Comparison of ENCODE assay signal across 35 mouse cellular contexts in the genomic region with DNA sequence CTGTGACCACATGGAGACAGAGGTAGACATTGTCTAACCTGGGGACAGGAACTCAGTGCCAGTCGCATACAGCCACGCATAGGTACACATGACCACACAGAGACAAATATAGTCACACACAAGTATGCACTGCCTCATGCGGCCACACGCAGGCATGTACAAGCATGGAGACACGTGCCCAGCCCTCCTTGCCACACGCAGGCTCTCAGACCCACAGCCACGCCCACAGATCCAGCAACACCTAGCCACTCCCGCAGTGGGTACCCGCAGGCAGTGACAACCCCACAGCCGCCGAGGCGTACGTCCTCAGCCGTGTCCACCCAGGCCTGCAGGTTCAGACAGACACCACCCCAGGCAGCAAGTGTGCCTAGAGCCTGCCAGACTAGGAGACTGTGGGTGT. TPM values are rescaled to one million over a fixed set of nuclear protein-coding genes. Genes with fewer than 3 reads are reported as not detected.
DNase-seq lines count a peak whose midpoint lies in the region; ATAC-seq and TF ChIP-seq lines count a peak whose summit lies in the region.
"Had no signal": no experiment of that assay in that cellular context is flagged by ENCODE, and none has a peak within 500 bp of the region (broad histone marks: within the 10 kb centered on the region; RNA-seq: fewer than 3 reads in every experiment).

No protein-coding gene starts in this region.

- TF ChIP-seq POLR2A in CH12.LX (IDR thresholded peaks at IDR 0.05; ENCODE audit: low read depth, low read length) = no peak

- dilution Hi-C loops in CH12.LX (cut with MboI; ENCODE audit: extremely low pct_ligation_motif_present, extremely low pct_unique_long_range_greater_than_20kb, low sequenced_read_pairs) = no loop called here

- DNase-seq in heart, adult 11 months = peak; percentile 86
- DNase-seq in heart, adult 9 months (ENCODE audit: low spot score in 2 of 2) = no peak
- peak; percentile 21 for DNase-seq in lung, postnatal 0 days (ENCODE audit: low spot score)
- no peak for DNase-seq in lung, postnatal 10 days
- DNase-seq in CH12.LX (ENCODE audit: extremely low read depth) = no peak
- DNase-seq in stomach, postnatal 0 days (ENCODE audit: low spot score) = peak; percentile 70
- DNase-seq in right cerebral cortex, postnatal 36 days (ENCODE audit: low spot score in 2 of 2) = no peak
- DNase-seq in kidney, postnatal 4 days = no peak
- DNase-seq: adrenal gland, adult 2 months; cerebellum, adult 2 months; cerebellum, postnatal 14 days; gastrocnemius, postnatal 14 days; heart, postnatal 36 days; kidney, adult 9 months; kidney, postnatal 36 days; layer of hippocampus, postnatal 36 days; lung, embryonic 14.5 days; right cerebral cortex, adult 18-20 months; right cerebral cortex, postnatal 4 days; thymus, postnatal 14 days had no signal

- H3K4me1 ChIP-seq in lung, postnatal 0 days (ENCODE audit: insufficient read depth, low read depth, low read length) = no peaks in the 10 kb centered on the region
- peaks cover 0 to 4% of the 10 kb centered on the region in 2 experiments; a peak in 1 of 4 replicates for H3K4me1 ChIP-seq in CH12.LX (ENCODE audit: control insufficient read depth in 1 of 2, insufficient read depth in 2 of 2)
- no peaks in the 10 kb centered on the region for H3K4me1 ChIP-seq in stomach, postnatal 0 days (replicated peaks; ENCODE audit: control insufficient read depth, insufficient read depth)
- H3K4me1 ChIP-seq: hindbrain, embryonic 12.5 days; liver, embryonic 15.5 days; neural tube, embryonic 12.5 days had no signal

- no peaks in the 10 kb centered on the region for H3K27me3 ChIP-seq in lung, postnatal 0 days (replicated peaks; ENCODE audit: insufficient read depth, low read length)
- peaks cover 89% of the 10 kb centered on the region for H3K27me3 ChIP-seq in CH12.LX (replicated peaks)
- H3K27me3 ChIP-seq in stomach, postnatal 0 days (ENCODE audit: control insufficient read depth, insufficient read depth, low read length) = no peaks in the 10 kb centered on the region
- H3K27me3 ChIP-seq: hindbrain, embryonic 12.5 days; neural tube, embryonic 12.5 days had no signal

- peak; percentile 57 for ATAC-seq in lung, postnatal 0 days
- ATAC-seq in stomach, postnatal 0 days (ENCODE audit: low FRiP score, low TSS enrichment) = peak; percentile 89
- ATAC-seq: activated CD4-positive, CD25-positive, alpha-beta regulatory T cell, adult 4 months; forebrain, embryonic 14.5 days; hindbrain, postnatal 0 days; intestine, embryonic 16.5 days had no signal

- H3K36me3 ChIP-seq in lung, postnatal 0 days (ENCODE audit: insufficient read depth, low read length) = no peaks in the 10 kb centered on the region
- no peaks in the 10 kb centered on the region for H3K36me3 ChIP-seq in CH12.LX (replicated peaks in 1 of 2; ENCODE audit: control insufficient read depth in 1 of 2, insufficient read depth in 1 of 2, low read length in 1 of 2)
- H3K36me3 ChIP-seq in stomach, postnatal 0 days (ENCODE audit: control insufficient read depth, insufficient read depth, low read length) = no peaks in the 10 kb centered on the region
- H3K36me3 ChIP-seq: hindbrain, embryonic 12.5 days; liver, embryonic 15.5 days; neural tube, embryonic 12.5 days had no signal

- no peak overlapping the region for H3K9ac ChIP-seq in lung, postnatal 0 days (replicated peaks; ENCODE audit: low read depth)
- H3K9ac ChIP-seq in CH12.LX (ENCODE audit: insufficient read depth, low read depth) = no peak overlapping the region
- no peak overlapping the region for H3K9ac ChIP-seq in stomach, postnatal 0 days (ENCODE audit: low read length)
- H3K9ac ChIP-seq: hindbrain, embryonic 12.5 days; liver, embryonic 15.5 days; lung, embryonic 14.5 days; neural tube, embryonic 12.5 days had no signal

- TF ChIP-seq CTCF in lung, postnatal 0 days (IDR thresholded peaks at IDR 0.05) = peak; percentile 25
- TF ChIP-seq CTCF in CH12.LX (conservative IDR thresholded peaks at IDR 0.05 in 1 of 2, IDR thresholded peaks at IDR 0.05 in 1 of 2; ENCODE audit: low read depth in 2 of 2, low read length in 2 of 2) = no peak
- TF ChIP-seq CTCF in stomach, postnatal 0 days (IDR thresholded peaks at IDR 0.05; ENCODE audit: low read depth) = peak; percentile 48; the same call in 1 of the 2 replicates

- no peak overlapping the region for H3K4me3 ChIP-seq in lung, postnatal 0 days (ENCODE audit: low read depth, low read length)
- H3K4me3 ChIP-seq in CH12.LX (replicated peaks in 1 of 3; ENCODE audit: low read depth in 2 of 3, low read length in 2 of 3, poor library complexity in 1 of 3) = no peak overlapping the region
- H3K4me3 ChIP-seq in stomach, postnatal 0 days (ENCODE audit: low read depth, low read length) = no peak overlapping the region
- H3K4me3 ChIP-seq: hindbrain, embryonic 12.5 days; liver, embryonic 15.5 days; myocyte; neural tube, embryonic 12.5 days had no signal

- WGBS in lung, postnatal 0 days = 64% methylated on average over 14 of the region's 14 CpGs
- 70% methylated on average over 14 of the region's 14 CpGs for WGBS in stomach, postnatal 0 days

- no peaks in the 10 kb centered on the region for H3K9me3 ChIP-seq in lung, postnatal 0 days (ENCODE audit: low read length)
- no peaks in the 10 kb centered on the region for H3K9me3 ChIP-seq in CH12.LX (replicated peaks; ENCODE audit: low read length)
- no peaks in the 10 kb centered on the region for H3K9me3 ChIP-seq in stomach, postnatal 0 days (ENCODE audit: control insufficient read depth, low read length)
- H3K9me3 ChIP-seq: hindbrain, embryonic 12.5 days; liver, embryonic 15.5 days; neural tube, embryonic 12.5 days had no signal

- in situ Hi-C loops in CH12.LX (cut with MboI; ENCODE audit: low pct_ligation_motif_present, low pct_unique_long_range_greater_than_20kb, low sequenced_read_pairs) = no loop called here

- no peaks in the 10 kb centered on the region for H3K79me2 ChIP-seq in CH12.LX (replicated peaks; ENCODE audit: control insufficient read depth, extremely low read depth, insufficient read depth, poor library complexity, severe bottlenecking)

- TF ChIP-seq RAD21 in CH12.LX (IDR thresholded peaks at IDR 0.05; ENCODE audit: low read depth, low read length) = no peak

- no peak overlapping the region for H3K4me2 ChIP-seq in lung, postnatal 0 days (replicated peaks; ENCODE audit: low read depth, low read length)
- H3K4me2 ChIP-seq in CH12.LX (ENCODE audit: insufficient read depth, low read depth, poor library complexity, severe bottlenecking) = no peak overlapping the region
- H3K4me2 ChIP-seq in stomach, postnatal 0 days (replicated peaks; ENCODE audit: low read depth) = no peak overlapping the region
- H3K4me2 ChIP-seq: heart, embryonic 11.5 days; hindbrain, embryonic 12.5 days; liver, embryonic 15.5 days; lung, embryonic 14.5 days; midbrain, embryonic 11.5 days; neural tube, embryonic 12.5 days had no signal

- no peak overlapping the region for H3K27ac ChIP-seq in lung, postnatal 0 days (ENCODE audit: low read length)
- H3K27ac ChIP-seq in CH12.LX (ENCODE audit: insufficient read depth, low read depth) = no peak overlapping the region
- no peak overlapping the region for H3K27ac ChIP-seq in stomach, postnatal 0 days (replicated peaks)
- H3K27ac ChIP-seq: hindbrain, embryonic 12.5 days; hindbrain, postnatal 0 days; liver, embryonic 15.5 days; macrophage; neural tube, embryonic 12.5 days had no signal

- no peak for TF ChIP-seq EP300 in lung, postnatal 0 days (IDR thresholded peaks at IDR 0.05)
- TF ChIP-seq EP300 in CH12.LX (IDR thresholded peaks at IDR 0.05; ENCODE audit: low read length) = no peak
- TF ChIP-seq EP300 in stomach, postnatal 0 days (optimal IDR thresholded peaks at IDR 0.05) = no peak

TF ChIP-seq in CH12.LX, 34 proteins besides CTCF, POLR2A, EP300 and RAD21:
- peak; percentile 45 for TF ChIP-seq BHLHE40 (IDR thresholded peaks at IDR 0.05; ENCODE audit: low read depth, low read length)
- no peak for TF ChIP-seq ZNF384 (IDR thresholded peaks at IDR 0.05; ENCODE audit: low read depth, low read length)

RNA-seq across cellular contexts. Expression of gene Th, which starts 4.8 kb away (rescaled TPM):
- 0.08 and 0.10 TPM in 2 replicates for polyA plus RNA-seq in lung, postnatal 0 days (2015; fragmentation: Nextera tagmentation; extraction: Ambion mirVana)
- total RNA-seq in CH12.LX (2012; rRNA removed) (not detected in 2 replicates), CH12.LX (2014; rRNA removed) (not detected in 2 replicates)
- not detected in 2 replicates for polyA plus RNA-seq in CH12.LX (2012; ENCODE audit: insufficient read length, low read depth)
- polyA plus RNA-seq in stomach, postnatal 0 days (2015; fragmentation: Nextera tagmentation; extraction: Ambion mirVana) = 0.76 and 1.2 TPM in 2 replicates
- total RNA-seq: granulocyte monocyte progenitor cell, adult 5-6 weeks; heart, postnatal 36 days; liver, adult 2 months had no signal
- polyA plus RNA-seq: activated CD4-positive, CD25-positive, alpha-beta regulatory T cell, adult 4 months; liver, adult 2 months; macrophage; myocyte; spleen, adult 2 months had no signal

RNA-seq across cellular contexts. Expression of gene Ascl2, which starts 33.4 kb away (rescaled TPM):
- 0.90 and 1.3 TPM in 2 replicates for polyA plus RNA-seq in lung, postnatal 0 days (2015; fragmentation: Nextera tagmentation; extraction: Ambion mirVana)
- not detected in 2 replicates for total RNA-seq in CH12.LX (2012; rRNA removed)
- not detected in 2 replicates for total RNA-seq in CH12.LX (2014; rRNA removed)
- polyA plus RNA-seq in CH12.LX (2012; ENCODE audit: insufficient read length, low read depth) = not detected in 2 replicates
- polyA plus RNA-seq in stomach, postnatal 0 days (2015; fragmentation: Nextera tagmentation; extraction: Ambion mirVana) = 4.3 and 4.5 TPM in 2 replicates
- total RNA-seq: gastrocnemius, postnatal 14 days; heart, postnatal 36 days; liver, adult 2 months; midbrain, postnatal 0 days had no signal
- polyA plus RNA-seq: liver, adult 2 months; myocyte had no signal

Comparison
In these comparisons a context has a peak if more than half of its experiments do, and no peak if none do; other contexts are left out.
1. DNase-seq: peak in heart, adult 11 months (single experiment), lung, postnatal 0 days (single experiment) and stomach, postnatal 0 days (single experiment); none in heart, adult 9 months (0 of 2), lung, postnatal 10 days (single experiment), CH12.LX (single experiment), right cerebral cortex, postnatal 36 days (0 of 2) and kidney, postnatal 4 days (0 of 2).
2. CTCF ChIP-seq: peak in lung, postnatal 0 days (single experiment) and stomach, postnatal 0 days (single experiment); none in CH12.LX (0 of 2).